Mouse (Mus musculus) liver, embryonic 12.5 days (tissue): ENCODE data around the gene Actr3b. TPM values are rescaled to one million over a fixed set of nuclear protein-coding genes. Genes with fewer than 3 reads are reported as not detected.
"Not testable (repeated sequence)": the region's sequence is repeated elsewhere in the genome, so short reads cannot be mapped to it uniquely, and the experiment has no call there.

Source experiments
- ATAC-seq: fragments of 200-750 bp; cut with Nextera tagmentation; 2 replicates; pipeline ENCODE4 v1.8.0; 2017; ENCODE audit warnings: moderate number of reproducible peaks, mild to moderate bottlenecking, moderate library complexity
- H3K27ac ChIP-seq: fragments of 300-500 bp; sonication (generic); 2 replicates; pipeline ENCODE4 v1.5.1; 2016; ENCODE audit warnings: mild to moderate bottlenecking
- H3K27me3 ChIP-seq: fragments of 300-500 bp; sonication (generic); replicated peaks from 2 replicates; pipeline ENCODE4 v1.6.1; 2016; ENCODE audit warnings: mild to moderate bottlenecking, moderate library complexity
- H3K36me3 ChIP-seq: fragments of 300-500 bp; sonication (generic); 2 replicates; pipeline ENCODE4 v1.6.1; 2016; ENCODE audit warnings: mild to moderate bottlenecking, moderate library complexity
- H3K4me1 ChIP-seq: fragments of 300-500 bp; sonication (generic); 2 replicates; pipeline ENCODE4 v1.6.1; 2016
- H3K4me2 ChIP-seq: fragments of 300-500 bp; sonication (generic); 2 replicates; pipeline ENCODE4 v1.6.1; 2016; ENCODE audit warnings: mild to moderate bottlenecking, moderate library complexity
- H3K4me3 ChIP-seq: fragments of 300-500 bp; sonication (generic); 2 replicates; pipeline ENCODE4 v1.5.1; 2016; ENCODE audit warnings: mild to moderate bottlenecking, moderate library complexity
- H3K9ac ChIP-seq: fragments of 300-500 bp; sonication (generic); 2 replicates; pipeline ENCODE4 v1.6.1; 2016; ENCODE audit warnings: mild to moderate bottlenecking, moderate library complexity
- H3K9me3 ChIP-seq: fragments of 300-500 bp; sonication (generic); replicated peaks from 2 replicates; pipeline ENCODE4 v1.6.1; 2016; ENCODE audit warnings: mild to moderate bottlenecking, moderate library complexity
- WGBS: fragments of 180-500 bp; shearing (Covaris S2); methylation state at CpG from one replicate; pipeline ENCODE4 v1.1.7; 2016; ENCODE audit not compliant: insufficient replicate concordance; 5-methylcytosine and 5-hydroxymethylcytosine counted together
- polyA plus RNA-seq: library from polyadenylated mRNA; unstranded; fragments of >200 nt; fragmentation: Nextera tagmentation; extraction: Ambion mirVana; gene quantifications from 2 replicates; pipeline ENCODE4 v1.2.1, GENCODE M21; 2016

Actr3b gene
- polyA plus RNA-seq, 1 experiment from 2014 or later: 1.0 TPM

GRCm38 (mm10) chr5:25869880-25870279 lies 110.1 kb downstream of the Actr3b start:
- H3K9ac ChIP-seq: no peak overlapping the region
- no peak overlapping the region for H3K4me3 ChIP-seq
- no peaks in the 10 kb centered on the region for H3K4me1 ChIP-seq
- no peak overlapping the region for H3K27ac ChIP-seq
- no peaks in the 10 kb centered on the region for H3K27me3 ChIP-seq
- H3K4me2 ChIP-seq: no peak overlapping the region
- ATAC-seq: no peak
- H3K9me3 ChIP-seq: no peaks in the 10 kb centered on the region
- 69% methylated on average over 8 of the region's 8 CpGs for WGBS
- H3K36me3 ChIP-seq: no peaks in the 10 kb centered on the region

- Histone ChIP-seq H3K4me2 (no peak overlapping the region), H3K4me3 (no peak overlapping the region), H3K9ac (no peak overlapping the region), H3K36me3 (no peaks in the 10 kb centered on the region), H3K27me3 (no peaks in the 10 kb centered on the region), H3K4me1 (no peaks in the 10 kb centered on the region), H3K27ac (no peak overlapping the region), H3K9me3 (no peaks in the 10 kb centered on the region)
- no peak for ATAC-seq
- 43% methylated on average over 3 of the region's 3 CpGs for WGBS
These were observed 110.8 kb downstream of the Actr3b start for GRCm38 (mm10) chr5:25870632-25871031.

GRCm38 (mm10) chr5:25871342-25872023 lies 111.7 kb downstream of the Actr3b start:
- H3K4me1 ChIP-seq: no peaks in the 10 kb centered on the region
- no peaks in the 10 kb centered on the region for H3K27me3 ChIP-seq
- no peak overlapping the region for H3K9ac ChIP-seq
- WGBS: 80% methylated on average over 12 of the region's 12 CpGs
- H3K9me3 ChIP-seq: no peaks in the 10 kb centered on the region
- no peak overlapping the region for H3K4me2 ChIP-seq
- no peak overlapping the region for H3K27ac ChIP-seq
- H3K4me3 ChIP-seq: no peak overlapping the region
- H3K36me3 ChIP-seq: no peaks in the 10 kb centered on the region
- ATAC-seq: no peak

- no peak for ATAC-seq
- H3K9me3 ChIP-seq: no peaks in the 10 kb centered on the region
These were observed 113.2 kb downstream of the Actr3b start for GRCm38 (mm10) chr5:25873046-25873445.

GRCm38 (mm10) chr5:25875927-25876326 lies 116.1 kb downstream of the Actr3b start:
- not testable (repeated sequence) for ATAC-seq, H3K4me3 ChIP-seq, H3K36me3 ChIP-seq, H3K9me3 ChIP-seq, H3K9ac ChIP-seq, H3K27ac ChIP-seq, H3K4me1 ChIP-seq, H3K27me3 ChIP-seq, H3K4me2 ChIP-seq

More at GRCm38 (mm10) chr5:25873046-25873445, 113.2 kb downstream of the Actr3b start:
- H3K36me3 ChIP-seq: no peaks in the 10 kb centered on the region
- 71% methylated on average over 2 of the region's 2 CpGs for WGBS
- H3K27ac ChIP-seq: no peak overlapping the region
- no peaks in the 10 kb centered on the region for H3K27me3 ChIP-seq
- no peak overlapping the region for H3K4me2 ChIP-seq
- no peak overlapping the region for H3K4me3 ChIP-seq
- no peak overlapping the region for H3K9ac ChIP-seq
- H3K4me1 ChIP-seq: no peaks in the 10 kb centered on the region

- ATAC-seq: no peak
- Histone ChIP-seq H3K4me3 (no peak overlapping the region), H3K36me3 (no peaks in the 10 kb centered on the region), H3K4me1 (no peaks in the 10 kb centered on the region), H3K27ac (no peak overlapping the region), H3K9ac (no peak overlapping the region), H3K27me3 (no peaks in the 10 kb centered on the region), H3K9me3 (no peaks in the 10 kb centered on the region), H3K4me2 (no peak overlapping the region)
- 68% methylated on average over 5 of the region's 5 CpGs for WGBS
These were observed 117.5 kb downstream of the Actr3b start for GRCm38 (mm10) chr5:25877281-25877680.

GRCm38 (mm10) chr5:25877996-25878395 lies 118.2 kb downstream of the Actr3b start:
- Histone ChIP-seq H3K36me3 (no peaks in the 10 kb centered on the region), H3K27me3 (no peaks in the 10 kb centered on the region), H3K9ac (no peak overlapping the region), H3K9me3 (no peaks in the 10 kb centered on the region), H3K27ac (no peak overlapping the region), H3K4me1 (no peaks in the 10 kb centered on the region), H3K4me2 (no peak overlapping the region), H3K4me3 (no peak overlapping the region)
- WGBS: 53% methylated on average over 3 of the region's 3 CpGs
- no peak for ATAC-seq

GRCm38 (mm10) chr5:25886708-25887107 lies 126.9 kb downstream of the Actr3b start:
- no peak for ATAC-seq
- Histone ChIP-seq H3K4me1 (no peaks in the 10 kb centered on the region), H3K36me3 (no peaks in the 10 kb centered on the region), H3K9ac (no peak overlapping the region), H3K27me3 (no peaks in the 10 kb centered on the region), H3K27ac (no peak overlapping the region), H3K9me3 (peaks cover 4% of the 10 kb centered on the region; the same call in 1 of the 2 replicates), H3K4me3 (no peak overlapping the region), H3K4me2 (no peak overlapping the region)
- WGBS: 73% methylated on average over 3 of the region's 3 CpGs

- H3K36me3 ChIP-seq: no peaks in the 10 kb centered on the region
- H3K27me3 ChIP-seq: no peaks in the 10 kb centered on the region
- H3K4me1 ChIP-seq: no peaks in the 10 kb centered on the region
- no peak for ATAC-seq
- no peak overlapping the region for H3K9ac ChIP-seq
- peaks cover 4% of the 10 kb centered on the region; the same call in 1 of the 2 replicates for H3K9me3 ChIP-seq
- H3K4me2 ChIP-seq: no peak overlapping the region
- H3K27ac ChIP-seq: no peak overlapping the region
- no peak overlapping the region for H3K4me3 ChIP-seq
- WGBS: 42% methylated on average over 3 of the region's 3 CpGs
These were observed 130.1 kb downstream of the Actr3b start for GRCm38 (mm10) chr5:25889746-25890382.

GRCm38 (mm10) chr5:25891321-25891720 lies 131.5 kb downstream of the Actr3b start:
- Histone ChIP-seq H3K36me3 (no peaks in the 10 kb centered on the region), H3K27me3 (no peaks in the 10 kb centered on the region), H3K4me3 (no peak overlapping the region), H3K4me2 (no peak overlapping the region), H3K9ac (no peak overlapping the region), H3K27ac (no peak overlapping the region), H3K4me1 (no peaks in the 10 kb centered on the region), H3K9me3 (no peaks in the 10 kb centered on the region)
- ATAC-seq: no peak
- WGBS: 55% methylated on average over 1 of the region's 1 CpGs
